7 mouse cellular contexts compared by ENCODE assay signal in the genomic region with DNA sequence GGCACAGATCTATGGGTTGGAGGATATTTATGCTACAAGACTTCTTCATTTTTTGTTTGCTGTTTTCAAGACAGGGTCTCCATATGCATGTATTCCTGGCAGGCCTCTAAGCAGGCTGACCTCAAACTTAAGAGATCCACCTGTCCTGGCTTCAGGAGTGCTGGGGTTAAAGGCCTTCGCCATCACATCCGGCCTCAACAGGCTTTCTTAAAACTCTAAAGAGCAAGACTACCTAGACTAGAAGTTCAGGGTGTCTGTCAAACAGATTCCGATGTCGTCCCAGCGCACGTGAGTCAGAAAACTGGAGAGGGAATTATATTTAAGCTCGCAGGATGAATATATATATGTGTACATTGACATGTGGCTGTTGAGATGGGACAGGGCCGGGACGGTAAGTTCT. TPM values are rescaled to one million over a fixed set of nuclear protein-coding genes. Genes with fewer than 3 reads are reported as not detected.
DNase-seq lines count a peak whose midpoint lies in the region; ATAC-seq and TF ChIP-seq lines count a peak whose summit lies in the region.

No protein-coding gene starts in this region.

- ATAC-seq in lung, embryonic 14.5 days (ENCODE audit: insufficient read depth): no peak
- no peak for ATAC-seq in forebrain, embryonic 13.5 days
- ATAC-seq in limb, embryonic 12.5 days (ENCODE audit: insufficient number of reproducible peaks, insufficient read depth, low FRiP score, low TSS enrichment, low read depth): no peak
- no peak for ATAC-seq in frontal cortex, adult (ENCODE audit: low TSS enrichment)

- WGBS in lung, embryonic 14.5 days: 56% methylated on average over 9 of the region's 9 CpGs
- WGBS in forebrain, embryonic 13.5 days: 62% methylated on average over 9 of the region's 9 CpGs
- 71% methylated on average over 9 of the region's 9 CpGs for WGBS in limb, embryonic 12.5 days
- WGBS in small intestine, adult 2 months: 55% methylated on average over 9 of the region's 9 CpGs

- peaks cover 30% of the 10 kb centered on the region for H3K36me3 ChIP-seq in lung, embryonic 14.5 days (ENCODE audit: insufficient read depth)
- peaks cover 50% of the 10 kb centered on the region for H3K36me3 ChIP-seq in forebrain, embryonic 13.5 days (ENCODE audit: poor library complexity, severe bottlenecking)
- H3K36me3 ChIP-seq in limb, embryonic 12.5 days: peaks cover 40% of the 10 kb centered on the region
- peaks cover 20% of the 10 kb centered on the region for H3K36me3 ChIP-seq in small intestine, adult 2 months (ENCODE audit: control insufficient read depth, insufficient read depth, low read length)

- peak overlapping the region; percentile 98 for H3K4me2 ChIP-seq in lung, embryonic 14.5 days
- peak overlapping the region; percentile 92 for H3K4me2 ChIP-seq in forebrain, embryonic 13.5 days
- peak overlapping the region; percentile 99 for H3K4me2 ChIP-seq in limb, embryonic 12.5 days

- no peak for TF ChIP-seq CTCF in lung, embryonic 14.5 days (IDR thresholded peaks at IDR 0.05; ENCODE audit: low read depth)
- TF ChIP-seq CTCF in small intestine, adult 2 months (IDR thresholded peaks at IDR 0.05; ENCODE audit: extremely low read depth, insufficient read length, insufficient replicate concordance, low read depth, low read length): no peak

- H3K27me3 ChIP-seq in lung, embryonic 14.5 days (ENCODE audit: insufficient read depth, low read length): no peaks in the 10 kb centered on the region
- H3K27me3 ChIP-seq in forebrain, embryonic 13.5 days: no peaks in the 10 kb centered on the region
- no peaks in the 10 kb centered on the region for H3K27me3 ChIP-seq in limb, embryonic 12.5 days
- no peaks in the 10 kb centered on the region for H3K27me3 ChIP-seq in small intestine, adult 2 months (ENCODE audit: control insufficient read depth, insufficient read depth, low read length)

- DNase-seq in lung, embryonic 14.5 days: no peak
- DNase-seq in lung, postnatal 25 days (ENCODE audit: low spot score): no peak
- no peak for DNase-seq in adrenal gland, adult 2 months

- H3K4me1 ChIP-seq in lung, embryonic 14.5 days (ENCODE audit: insufficient read depth): peaks cover 24% of the 10 kb centered on the region; the same call in 1 of the 2 replicates
- H3K4me1 ChIP-seq in forebrain, embryonic 13.5 days: peaks cover 54% of the 10 kb centered on the region
- H3K4me1 ChIP-seq in limb, embryonic 12.5 days (replicated peaks): peaks cover 40% of the 10 kb centered on the region
- peaks cover 12% of the 10 kb centered on the region for H3K4me1 ChIP-seq in small intestine, adult 2 months (ENCODE audit: control insufficient read depth, insufficient read depth, insufficient read length, low read length)

- no peak for TF ChIP-seq POLR2A in small intestine, adult 2 months (IDR thresholded peaks at IDR 0.05; ENCODE audit: low read depth, low read length)

- peak overlapping the region; percentile 87 for H3K4me3 ChIP-seq in lung, embryonic 14.5 days (ENCODE audit: low read depth, low read length)
- H3K4me3 ChIP-seq in forebrain, embryonic 13.5 days: peak overlapping the region; percentile 89
- H3K4me3 ChIP-seq in limb, embryonic 12.5 days (replicated peaks): peak overlapping the region; percentile 87
- H3K4me3 ChIP-seq in small intestine, adult 2 months (ENCODE audit: low read depth, low read length): peak overlapping the region; percentile 76; the same call in 1 of the 2 replicates

- no peak overlapping the region; the same call in 1 of the 2 replicates for H3K27ac ChIP-seq in lung, embryonic 14.5 days (ENCODE audit: low read depth)
- peak overlapping the region; percentile 96; the same call in 1 of the 2 replicates for H3K27ac ChIP-seq in forebrain, embryonic 13.5 days
- no peak overlapping the region for H3K27ac ChIP-seq in limb, embryonic 12.5 days
- H3K27ac ChIP-seq in small intestine, adult 2 months (ENCODE audit: insufficient read depth, low read depth, low read length): no peak overlapping the region

- H3K9ac ChIP-seq in lung, embryonic 14.5 days: peak overlapping the region; percentile 88
- H3K9ac ChIP-seq in forebrain, embryonic 13.5 days: peak overlapping the region; percentile 96
- peak overlapping the region; percentile 93 for H3K9ac ChIP-seq in limb, embryonic 12.5 days (replicated peaks)

- H3K9me3 ChIP-seq in lung, embryonic 14.5 days (ENCODE audit: low read depth, low read length): 0 out of 2 replicates have a peak, but pooled peaks cover 4% of the 10 kb centered on the region
- 0 out of 2 replicates have a peak, but pooled peaks cover 4% of the 10 kb centered on the region for H3K9me3 ChIP-seq in forebrain, embryonic 13.5 days (replicated peaks)
- H3K9me3 ChIP-seq in limb, embryonic 12.5 days: peaks cover 18% of the 10 kb centered on the region

RNA-seq across cellular contexts. Expression of a gene that starts 0.8 kb away (rescaled TPM):
- polyA plus RNA-seq in lung, embryonic 14.5 days (2014; fragmentation: Nextera tagmentation; extraction: Ambion mirVana): 5.6 and 6.6 TPM in 2 replicates
- 12.4 and 15.3 TPM in 2 replicates for polyA plus RNA-seq in forebrain, embryonic 13.5 days (2015; fragmentation: Nextera tagmentation; extraction: Ambion mirVana)
- 21.6 and 25.3 TPM in 2 replicates for polyA plus RNA-seq in limb, embryonic 12.5 days (2016; fragmentation: Nextera tagmentation; extraction: Ambion mirVana)
- polyA plus RNA-seq in small intestine, adult 2 months (2012; rRNA removed): 15.5 and 29.9 TPM in 2 replicates
- 10 to 100 TPM; 41.4 to 57.0 TPM for total RNA-seq in adrenal gland, adult 2 months (2021)
- polyA plus RNA-seq in adrenal gland, adult 2 months (2012; rRNA removed): 70.0 and 92.4 TPM in 2 replicates

RNA-seq across cellular contexts. Expression of a gene that starts 4.2 kb away (rescaled TPM):
- polyA plus RNA-seq in lung, embryonic 14.5 days (2014; fragmentation: Nextera tagmentation; extraction: Ambion mirVana): 35.9 and 40.6 TPM in 2 replicates
- polyA plus RNA-seq in forebrain, embryonic 13.5 days (2015; fragmentation: Nextera tagmentation; extraction: Ambion mirVana): 76.0 and 88.0 TPM in 2 replicates
- 54.4 and 56.8 TPM in 2 replicates for polyA plus RNA-seq in limb, embryonic 12.5 days (2016; fragmentation: Nextera tagmentation; extraction: Ambion mirVana)
- polyA plus RNA-seq in small intestine, adult 2 months (2012; rRNA removed): 52.4 and 75.8 TPM in 2 replicates
- 100 to 1,000 TPM; 252 to 263 TPM for total RNA-seq in adrenal gland, adult 2 months (2021)
- 362 and 465 TPM in 2 replicates for polyA plus RNA-seq in adrenal gland, adult 2 months (2012; rRNA removed)

RNA-seq across cellular contexts. Expression of a gene that starts 7.8 kb away (rescaled TPM):
- 102 and 105 TPM in 2 replicates for polyA plus RNA-seq in lung, embryonic 14.5 days (2014; fragmentation: Nextera tagmentation; extraction: Ambion mirVana)
- 139 and 159 TPM in 2 replicates for polyA plus RNA-seq in forebrain, embryonic 13.5 days (2015; fragmentation: Nextera tagmentation; extraction: Ambion mirVana)
- polyA plus RNA-seq in limb, embryonic 12.5 days (2016; fragmentation: Nextera tagmentation; extraction: Ambion mirVana): 179 and 191 TPM in 2 replicates
- polyA plus RNA-seq in small intestine, adult 2 months (2012; rRNA removed): 81.5 and 119 TPM in 2 replicates
- 100 to 1,000 TPM; 156 to 217 TPM for total RNA-seq in adrenal gland, adult 2 months (2021)
- polyA plus RNA-seq in adrenal gland, adult 2 months (2012; rRNA removed): 291 and 321 TPM in 2 replicates

RNA-seq across cellular contexts. Expression of a gene that starts 7.9 kb away (rescaled TPM):
- 30.3 and 35.3 TPM in 2 replicates for polyA plus RNA-seq in lung, embryonic 14.5 days (2014; fragmentation: Nextera tagmentation; extraction: Ambion mirVana)
- polyA plus RNA-seq in forebrain, embryonic 13.5 days (2015; fragmentation: Nextera tagmentation; extraction: Ambion mirVana): 52.6 and 57.1 TPM in 2 replicates
- polyA plus RNA-seq in limb, embryonic 12.5 days (2016; fragmentation: Nextera tagmentation; extraction: Ambion mirVana): 64.3 and 64.4 TPM in 2 replicates
- polyA plus RNA-seq in small intestine, adult 2 months (2012; rRNA removed): 26.3 and 64.2 TPM in 2 replicates
- total RNA-seq in adrenal gland, adult 2 months (2021): 10 to 100 TPM; 47.5 to 54.9 TPM
- 150 and 161 TPM in 2 replicates for polyA plus RNA-seq in adrenal gland, adult 2 months (2012; rRNA removed)

RNA-seq across cellular contexts. Expression of a gene that starts 15.6 kb away (rescaled TPM):
- polyA plus RNA-seq in lung, embryonic 14.5 days (2014; fragmentation: Nextera tagmentation; extraction: Ambion mirVana): 4.3 and 5.0 TPM in 2 replicates
- polyA plus RNA-seq in forebrain, embryonic 13.5 days (2015; fragmentation: Nextera tagmentation; extraction: Ambion mirVana): 0.80 and 1.3 TPM in 2 replicates
- 17.5 and 31.9 TPM in 2 replicates for polyA plus RNA-seq in limb, embryonic 12.5 days (2016; fragmentation: Nextera tagmentation; extraction: Ambion mirVana)
- 0.90 and 2.4 TPM in 2 replicates for polyA plus RNA-seq in small intestine, adult 2 months (2012; rRNA removed)
- total RNA-seq in adrenal gland, adult 2 months (2021): 1 to 10 TPM; 1.0 to 1.1 TPM
- 0.35 and 1.7 TPM in 2 replicates for polyA plus RNA-seq in adrenal gland, adult 2 months (2012; rRNA removed)
